ENCODE assay signal across 28 mouse cellular contexts in the genomic region with DNA sequence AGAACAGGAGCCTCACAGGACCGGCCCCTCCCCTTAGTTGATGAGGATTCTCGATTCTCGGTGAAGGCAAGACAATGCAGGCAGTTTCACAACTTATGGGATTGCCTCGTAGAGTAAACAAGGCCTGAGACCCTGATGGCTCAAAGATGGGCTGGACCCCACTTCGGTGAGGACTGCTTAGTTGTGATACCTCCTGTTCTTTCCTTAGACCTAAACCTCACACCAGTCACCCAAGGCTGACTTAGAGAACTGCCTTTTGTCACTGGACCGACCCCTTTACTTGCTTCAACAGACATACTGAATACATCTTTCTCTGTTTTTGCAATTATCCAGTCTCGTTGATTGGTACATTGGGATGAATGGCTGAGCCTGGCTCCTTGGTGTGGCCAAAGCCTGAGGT.
DNase-seq lines count a peak whose midpoint lies in the region; ATAC-seq lines count a peak whose summit lies in the region.
"Had no signal": no experiment of that assay in that cellular context is flagged by ENCODE, and none has a peak within 500 bp of the region (broad histone marks: within the 10 kb centered on the region; RNA-seq: fewer than 3 reads in every experiment).

No protein-coding gene starts in this region.

- peak overlapping the region; percentile 45 for H3K27ac ChIP-seq in forebrain, embryonic 10.5 days
- H3K27ac ChIP-seq in forebrain, embryonic 13.5 days, result no peak overlapping the region
- peak overlapping the region; percentile 52 for H3K27ac ChIP-seq in midbrain, embryonic 10.5 days (replicated peaks)
- H3K27ac ChIP-seq in midbrain, embryonic 13.5 days, result no peak overlapping the region
- H3K27ac ChIP-seq in embryonic facial prominence, embryonic 10.5 days (replicated peaks), result peak overlapping the region; percentile 48; the same call in 1 of the 2 replicates
- H3K27ac ChIP-seq: embryonic facial prominence, embryonic 12.5 days; embryonic facial prominence, embryonic 15.5 days; gastrocnemius, adult 2 months; heart, embryonic 10.5 days; heart, embryonic 13.5 days; hindbrain, embryonic 13.5 days; intestine, embryonic 15.5 days had no signal

- no peaks in the 10 kb centered on the region for H3K27me3 ChIP-seq in forebrain, embryonic 10.5 days (ENCODE audit: poor library complexity, severe bottlenecking)
- H3K27me3 ChIP-seq in forebrain, embryonic 13.5 days, result no peaks in the 10 kb centered on the region
- H3K27me3 ChIP-seq in midbrain, embryonic 10.5 days (ENCODE audit: low read depth, poor library complexity, severe bottlenecking), result 0 out of 2 replicates have a peak, but pooled peaks cover 4% of the 10 kb centered on the region
- H3K27me3 ChIP-seq in midbrain, embryonic 13.5 days, result no peaks in the 10 kb centered on the region
- H3K27me3 ChIP-seq in embryonic facial prominence, embryonic 10.5 days (replicated peaks; ENCODE audit: low read depth, poor library complexity, severe bottlenecking), result no peaks in the 10 kb centered on the region
- H3K27me3 ChIP-seq: CH12.LX; embryonic facial prominence, embryonic 12.5 days; embryonic facial prominence, embryonic 15.5 days; forebrain, embryonic 12.5 days; heart, embryonic 13.5 days; hindbrain, embryonic 13.5 days; intestine, embryonic 15.5 days had no signal

- H3K36me3 ChIP-seq in forebrain, embryonic 10.5 days (replicated peaks), result no peaks in the 10 kb centered on the region
- H3K36me3 ChIP-seq in forebrain, embryonic 13.5 days (ENCODE audit: poor library complexity, severe bottlenecking), result no peaks in the 10 kb centered on the region
- no peaks in the 10 kb centered on the region for H3K36me3 ChIP-seq in midbrain, embryonic 10.5 days
- no peaks in the 10 kb centered on the region for H3K36me3 ChIP-seq in midbrain, embryonic 13.5 days
- no peaks in the 10 kb centered on the region for H3K36me3 ChIP-seq in embryonic facial prominence, embryonic 10.5 days (replicated peaks)
- H3K36me3 ChIP-seq: embryonic facial prominence, embryonic 12.5 days; embryonic facial prominence, embryonic 15.5 days; forebrain, embryonic 12.5 days; heart, embryonic 10.5 days; heart, embryonic 13.5 days; hindbrain, embryonic 13.5 days; intestine, embryonic 15.5 days had no signal

- DNase-seq in forebrain, embryonic 10.5 days (ENCODE audit: extremely low spot score, low spot score), result no peak
- DNase-seq in midbrain, embryonic 10.5 days (ENCODE audit: low spot score), result no peak
- DNase-seq in embryonic facial prominence, embryonic 10.5 days (ENCODE audit: low spot score), result no peak
- DNase-seq in neural tube, embryonic 10.5 days (ENCODE audit: extremely low spot score, low spot score), result no peak
- DNase-seq: adrenal gland, postnatal 14 days; B cell, adult 2 months; cerebellum, adult 11 months; cerebellum, adult 2 months; cerebellum, adult 9-11 months; cerebellum, postnatal 25 days; gastrocnemius, adult 2 months; gastrocnemius, postnatal 14 days; heart, adult 18-20 months; heart, postnatal 14 days; heart, postnatal 4 days; kidney, adult 11 months had no signal

- H3K4me2 ChIP-seq in forebrain, embryonic 13.5 days, result no peak overlapping the region
- H3K4me2 ChIP-seq in midbrain, embryonic 13.5 days (replicated peaks), result no peak overlapping the region
- H3K4me2 ChIP-seq: embryonic facial prominence, embryonic 12.5 days; embryonic facial prominence, embryonic 15.5 days; forebrain, embryonic 12.5 days; heart, embryonic 13.5 days; hindbrain, embryonic 13.5 days; intestine, embryonic 15.5 days had no signal

- ATAC-seq in forebrain, embryonic 13.5 days, result no peak
- no peak for ATAC-seq in midbrain, embryonic 13.5 days
- ATAC-seq: forebrain, embryonic 16.5 days; hindbrain, embryonic 16.5 days; intestine, embryonic 15.5 days had no signal

- peaks cover 22% of the 10 kb centered on the region for H3K4me1 ChIP-seq in forebrain, embryonic 10.5 days
- H3K4me1 ChIP-seq in forebrain, embryonic 13.5 days, result peaks cover 9% of the 10 kb centered on the region; the same call in 1 of the 2 replicates
- peaks cover 13% of the 10 kb centered on the region for H3K4me1 ChIP-seq in midbrain, embryonic 10.5 days
- no peaks in the 10 kb centered on the region; the same call in 1 of the 2 replicates for H3K4me1 ChIP-seq in midbrain, embryonic 13.5 days (replicated peaks)
- peaks cover 10% of the 10 kb centered on the region; the same call in 1 of the 2 replicates for H3K4me1 ChIP-seq in embryonic facial prominence, embryonic 10.5 days
- H3K4me1 ChIP-seq: embryonic facial prominence, embryonic 12.5 days; embryonic facial prominence, embryonic 15.5 days; heart, embryonic 10.5 days; intestine, embryonic 15.5 days had no signal

- no peak overlapping the region for H3K4me3 ChIP-seq in forebrain, embryonic 10.5 days
- H3K4me3 ChIP-seq in forebrain, embryonic 13.5 days, result no peak overlapping the region
- H3K4me3 ChIP-seq in midbrain, embryonic 10.5 days, result no peak overlapping the region
- no peak overlapping the region for H3K4me3 ChIP-seq in midbrain, embryonic 13.5 days (replicated peaks)
- H3K4me3 ChIP-seq in embryonic facial prominence, embryonic 10.5 days, result no peak overlapping the region
- H3K4me3 ChIP-seq: embryonic facial prominence, embryonic 12.5 days; embryonic facial prominence, embryonic 15.5 days; forebrain, embryonic 12.5 days; gastrocnemius, adult 2 months; heart, embryonic 10.5 days; heart, embryonic 13.5 days; hindbrain, embryonic 13.5 days; intestine, embryonic 15.5 days had no signal

- H3K9me3 ChIP-seq in forebrain, embryonic 10.5 days, result no peaks in the 10 kb centered on the region
- no peaks in the 10 kb centered on the region for H3K9me3 ChIP-seq in forebrain, embryonic 13.5 days (replicated peaks)
- no peaks in the 10 kb centered on the region for H3K9me3 ChIP-seq in midbrain, embryonic 10.5 days (replicated peaks)
- H3K9me3 ChIP-seq in midbrain, embryonic 13.5 days, result no peaks in the 10 kb centered on the region
- H3K9me3 ChIP-seq in embryonic facial prominence, embryonic 10.5 days, result no peaks in the 10 kb centered on the region
- H3K9me3 ChIP-seq: embryonic facial prominence, embryonic 12.5 days; embryonic facial prominence, embryonic 15.5 days; forebrain, embryonic 12.5 days; heart, embryonic 10.5 days; heart, embryonic 13.5 days; hindbrain, embryonic 13.5 days; intestine, embryonic 15.5 days had no signal

- no peak overlapping the region for H3K9ac ChIP-seq in forebrain, embryonic 13.5 days
- H3K9ac ChIP-seq in midbrain, embryonic 13.5 days (replicated peaks), result no peak overlapping the region
- H3K9ac ChIP-seq: embryonic facial prominence, embryonic 12.5 days; embryonic facial prominence, embryonic 15.5 days; forebrain, embryonic 12.5 days; heart, embryonic 13.5 days; hindbrain, embryonic 13.5 days; intestine, embryonic 15.5 days had no signal

- WGBS in forebrain, embryonic 10.5 days, result 38% methylated on average over 7 of the region's 7 CpGs
- 24% methylated on average over 7 of the region's 7 CpGs for WGBS in forebrain, embryonic 13.5 days
- WGBS in midbrain, embryonic 10.5 days, result 45% methylated on average over 7 of the region's 7 CpGs
- WGBS in midbrain, embryonic 13.5 days, result 27% methylated on average over 7 of the region's 7 CpGs
- WGBS in embryonic facial prominence, embryonic 10.5 days, result 56% methylated on average over 7 of the region's 7 CpGs

Comparison
In these comparisons a context has a peak if more than half of its experiments do, and no peak if none do; other contexts are left out.
1. H3K27ac ChIP-seq: peak in forebrain, embryonic 10.5 days (single experiment), midbrain, embryonic 10.5 days (single experiment) and embryonic facial prominence, embryonic 10.5 days (single experiment); none in forebrain, embryonic 13.5 days (single experiment) and midbrain, embryonic 13.5 days (single experiment).